Mouse (Mus musculus): ENCODE data around the gene D630003M21Rik. TPM values are rescaled to one million over a fixed set of nuclear protein-coding genes. Genes with fewer than 3 reads are reported as not detected.

D630003M21Rik gene
- total RNA-seq, 2 experiments from 2014 or later: 4.1 to 4.4 TPM

- H3K4me3 ChIP-seq: no peak overlapping the region
- DNase-seq (ENCODE audit: low spot score in 2 of 2): no peak
- TF ChIP-seq CTCF (conservative IDR thresholded peaks at IDR 0.05): no peak
- H3K27ac ChIP-seq: no peak overlapping the region
These were observed 82.1 kb downstream of the D630003M21Rik start for GRCm38 (mm10) chr2:158146971-158147370.

GRCm38 (mm10) chr2:158146223-158146622 lies 82.8 kb downstream of the D630003M21Rik start, which contains the start of gene Tgm2:
Gene Tgm2 (minus strand): TSS chr2:158146436.
- TF ChIP-seq CTCF (conservative IDR thresholded peaks at IDR 0.05): peak; percentile 78
- H3K27ac ChIP-seq: peak within 1 kb of the TSS; percentile 76; the same call in 1 of the 2 replicates
- peak within 1 kb of the TSS; percentile 41 for H3K4me3 ChIP-seq
- DNase-seq (ENCODE audit: low spot score in 2 of 2): peak; percentile 40 to 79

DNA sequence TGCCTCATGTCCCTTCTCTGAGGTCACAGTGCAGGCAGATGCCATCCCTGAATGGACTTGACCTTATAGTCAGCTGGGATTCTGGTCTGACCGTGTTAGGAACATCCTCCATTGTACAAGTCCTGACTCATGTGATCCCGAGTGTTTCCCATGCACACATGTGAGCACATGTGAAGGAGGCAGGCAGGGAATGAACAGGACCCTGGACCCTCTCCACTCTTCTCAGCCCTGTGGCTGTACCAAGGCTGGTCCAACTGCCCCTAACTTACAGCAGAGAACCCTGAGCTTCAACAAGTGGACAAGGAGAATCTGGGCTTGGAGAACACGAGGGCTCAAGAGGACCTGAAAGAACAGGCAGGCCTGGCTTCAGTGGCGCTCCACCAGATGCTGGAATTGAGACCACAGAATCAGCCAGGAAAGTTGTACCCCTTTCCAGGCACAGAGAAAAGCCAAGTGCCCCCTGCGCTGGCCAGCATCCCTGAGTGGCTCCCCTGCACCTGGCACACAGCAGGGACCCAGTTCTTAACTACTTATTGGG lies 83.4 kb downstream of the D630003M21Rik start:
- peak overlapping the region; percentile 41 for H3K4me3 ChIP-seq
- DNase-seq (ENCODE audit: low spot score in 2 of 2): no peak
- no peak for TF ChIP-seq CTCF (conservative IDR thresholded peaks at IDR 0.05)
- H3K27ac ChIP-seq: peak overlapping the region; percentile 76; the same call in 1 of the 2 replicates

- H3K27ac ChIP-seq: no peak overlapping the region
- DNase-seq (ENCODE audit: low spot score in 2 of 2): no peak
- TF ChIP-seq CTCF (conservative IDR thresholded peaks at IDR 0.05): no peak
- no peak overlapping the region for H3K4me3 ChIP-seq
These were observed 84.1 kb downstream of the D630003M21Rik start for GRCm38 (mm10) chr2:158144750-158145527.

GRCm38 (mm10) chr2:158144263-158144662 lies 84.8 kb downstream of the D630003M21Rik start:
- H3K4me3 ChIP-seq: no peak overlapping the region
- TF ChIP-seq CTCF (conservative IDR thresholded peaks at IDR 0.05): no peak
- no peak overlapping the region for H3K27ac ChIP-seq
- no peak for DNase-seq (ENCODE audit: low spot score in 2 of 2)

- DNase-seq (ENCODE audit: low spot score in 2 of 2): no peak
- TF ChIP-seq CTCF (conservative IDR thresholded peaks at IDR 0.05): no peak
These were observed 85.2 kb downstream of the D630003M21Rik start for GRCm38 (mm10) chr2:158143816-158144215.

DNA sequence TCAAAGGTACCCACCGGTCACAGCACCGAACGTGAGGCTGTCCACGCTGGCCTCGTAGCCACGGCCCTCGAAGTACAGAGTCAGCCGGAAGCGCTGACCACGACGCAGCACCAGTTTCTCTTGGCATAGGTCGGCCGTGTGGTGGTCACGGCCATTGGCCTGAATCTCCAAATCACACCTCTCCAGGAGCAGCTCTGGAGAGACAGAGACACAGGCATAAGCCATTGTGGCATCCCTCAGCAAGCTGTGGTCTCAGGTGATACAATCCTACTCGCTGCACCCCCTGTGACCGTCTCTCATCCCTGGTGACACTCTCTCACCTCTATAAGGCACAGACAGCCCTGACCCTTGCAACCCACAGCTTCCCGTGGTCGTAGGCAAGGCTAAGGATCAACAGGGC lies 86.0 kb downstream of the D630003M21Rik start:
- H3K27ac ChIP-seq: no peak overlapping the region
- no peak for TF ChIP-seq CTCF (conservative IDR thresholded peaks at IDR 0.05)
- H3K4me3 ChIP-seq: no peak overlapping the region
- DNase-seq (ENCODE audit: low spot score in 2 of 2): no peak

More at GRCm38 (mm10) chr2:158143816-158144215, 85.2 kb downstream of the D630003M21Rik start:
- no peak overlapping the region for H3K4me3 ChIP-seq
- H3K27ac ChIP-seq: no peak overlapping the region

- 0 out of 2 replicates have a peak overlapping the region, but pooled peaks have one; percentile 23 for H3K27ac ChIP-seq
- no peak for DNase-seq (ENCODE audit: low spot score in 2 of 2)
- TF ChIP-seq CTCF (conservative IDR thresholded peaks at IDR 0.05): no peak
- H3K4me3 ChIP-seq: no peak overlapping the region
These were observed 87.2 kb downstream of the D630003M21Rik start for GRCm38 (mm10) chr2:158141690-158142440.

DNA sequence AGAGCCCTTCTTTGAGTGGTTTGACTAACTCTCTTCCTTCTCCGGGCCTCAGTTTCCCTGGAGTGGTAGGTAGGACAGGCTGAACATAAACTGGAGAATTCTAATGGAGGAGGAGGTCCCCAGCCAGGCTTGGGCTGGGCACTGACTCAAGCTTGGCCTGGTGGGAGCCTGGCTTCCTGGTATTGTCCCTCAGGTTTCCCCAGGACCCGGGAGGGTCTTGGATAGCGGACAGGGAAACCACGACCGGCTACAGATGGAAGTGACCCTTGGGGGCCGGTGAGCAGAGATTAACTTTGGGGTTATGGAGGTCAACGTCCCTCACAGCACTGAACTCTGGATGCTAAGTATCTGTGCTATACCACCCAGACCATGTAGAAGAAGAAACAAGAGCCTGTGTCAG lies 87.8 kb downstream of the D630003M21Rik start:
- Histone ChIP-seq H3K4me3 (no peak overlapping the region), H3K27ac (peak overlapping the region; percentile 39; the same call in 1 of the 2 replicates)
- TF ChIP-seq CTCF (conservative IDR thresholded peaks at IDR 0.05): no peak
- DNase-seq (ENCODE audit: low spot score in 2 of 2): no peak

DNA sequence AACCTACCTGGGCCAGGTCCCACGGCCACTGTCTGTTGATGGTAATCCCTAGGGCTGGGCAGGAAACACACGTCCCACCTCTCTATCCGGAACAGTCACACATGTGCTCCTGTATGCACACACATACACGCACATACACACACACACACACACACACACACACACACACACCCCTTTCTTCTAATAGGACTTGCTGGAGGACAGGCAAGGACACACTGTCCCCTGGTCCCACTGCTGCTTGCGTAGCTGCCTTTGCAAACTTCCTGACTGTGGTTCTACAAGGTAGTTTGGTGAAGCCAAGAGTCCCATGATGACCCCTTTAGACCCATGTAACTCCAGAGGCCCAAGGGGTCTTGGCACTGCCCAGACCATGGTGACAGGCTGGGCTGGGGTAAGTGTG lies 88.4 kb downstream of the D630003M21Rik start:
- no peak for DNase-seq (ENCODE audit: low spot score in 2 of 2)
- TF ChIP-seq CTCF (conservative IDR thresholded peaks at IDR 0.05): no peak
- Histone ChIP-seq H3K27ac (peak overlapping the region; percentile 39; the same call in 1 of the 2 replicates), H3K4me3 (no peak overlapping the region)

DNA sequence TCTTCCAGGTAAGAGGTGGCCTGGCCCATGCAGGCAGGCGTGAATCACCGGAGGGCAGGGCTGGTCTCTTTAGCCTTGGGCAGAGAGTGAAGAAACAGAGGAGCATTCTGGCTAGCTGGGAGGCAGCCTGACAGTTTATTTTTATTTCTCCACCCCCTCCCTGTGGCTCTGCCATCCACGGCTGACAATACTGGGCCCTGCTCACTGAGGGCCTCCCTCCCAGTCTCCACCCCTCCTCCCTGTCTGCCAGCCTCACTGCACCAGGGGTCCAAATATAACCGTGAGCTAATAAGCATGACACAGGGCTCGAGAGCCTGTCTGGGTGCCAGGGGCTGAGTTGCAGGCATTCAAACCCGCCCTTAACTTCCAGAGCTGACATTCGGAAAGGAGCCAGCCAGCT lies 89.4 kb downstream of the D630003M21Rik start:
- H3K27ac ChIP-seq: peak overlapping the region; percentile 58; the same call in 1 of the 2 replicates
- no peak overlapping the region for H3K4me3 ChIP-seq
- TF ChIP-seq CTCF (conservative IDR thresholded peaks at IDR 0.05): no peak
- DNase-seq (ENCODE audit: low spot score in 2 of 2): peak; percentile 25 to 27

DNA sequence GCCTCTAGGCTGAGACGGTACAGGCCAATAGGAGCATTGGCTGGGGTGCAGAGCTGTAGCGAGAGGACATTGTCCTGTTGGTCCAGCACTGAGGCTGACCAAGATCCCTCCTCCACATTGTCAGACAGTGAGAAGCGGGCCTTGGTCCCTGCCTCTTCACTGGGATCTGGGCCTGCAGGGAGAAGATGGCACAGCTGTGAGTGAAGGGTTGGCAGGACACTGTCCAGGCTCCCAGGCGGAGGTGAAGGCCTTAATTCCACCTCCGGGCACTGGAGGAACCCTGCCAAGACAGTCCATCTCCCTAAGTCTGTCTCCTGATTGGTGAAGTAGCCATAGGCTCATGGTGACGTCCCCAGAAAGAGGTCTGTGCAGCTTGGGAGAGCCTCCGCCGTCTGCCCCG lies 90.2 kb downstream of the D630003M21Rik start:
- Histone ChIP-seq H3K27ac (no peak overlapping the region), H3K4me3 (no peak overlapping the region)
- TF ChIP-seq CTCF (conservative IDR thresholded peaks at IDR 0.05): no peak
- no peak for DNase-seq (ENCODE audit: low spot score in 2 of 2)

DNA sequence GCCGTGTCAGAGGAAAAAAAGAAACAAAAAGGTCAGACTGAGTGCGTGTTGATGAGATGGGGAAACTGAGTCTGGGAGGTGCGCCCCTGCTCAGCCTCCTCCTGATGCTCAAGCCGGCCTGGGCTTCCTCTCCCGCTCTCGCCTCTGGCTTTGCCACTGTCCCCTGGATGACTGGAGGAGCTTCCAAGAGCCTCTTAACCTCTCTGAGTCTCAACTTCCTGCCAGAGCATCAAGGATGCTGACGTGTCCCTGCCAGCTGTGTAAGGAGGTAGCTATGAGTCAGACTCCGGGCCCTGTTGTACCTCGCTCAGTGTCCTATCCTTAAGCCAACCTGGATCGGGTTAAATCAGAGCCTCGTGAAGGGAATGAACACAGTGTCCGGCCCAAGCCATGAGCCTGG lies 91.3 kb downstream of the D630003M21Rik start:
- no peak for DNase-seq (ENCODE audit: low spot score in 2 of 2)
- Histone ChIP-seq H3K4me3 (no peak overlapping the region), H3K27ac (no peak overlapping the region)
- TF ChIP-seq CTCF (conservative IDR thresholded peaks at IDR 0.05): no peak

Measured in layer of hippocampus, adult 2 months (tissue).